Mouse (Mus musculus) testis, postnatal 14 days (tissue): ENCODE results near the gene Il2rb.

ENCODE experiments used
- DNase-seq: peaks from one replicate; pipeline ENCODE4 v3.0.0; 2021; ENCODE audit warnings: low spot score

Gene Il2rb

GRCm38 (mm10) chr15:78447746-78448535, 47.1 kb downstream of the Il2rb start:
- DNase-seq, result peak; percentile 89

- no peak for DNase-seq
Observed at GRCm38 (mm10) chr15:78447121-78447520, 48.0 kb downstream of the Il2rb start.

- no peak for DNase-seq
Observed at GRCm38 (mm10) chr15:78443857-78444256, 51.2 kb downstream of the Il2rb start.

GRCm38 (mm10) chr15:78442231-78442630, 52.8 kb downstream of the Il2rb start:
- no peak for DNase-seq

- DNase-seq, result no peak
Observed at GRCm38 (mm10) chr15:78438973-78439372, 56.1 kb downstream of the Il2rb start.

GRCm38 (mm10) chr15:78438505-78438904, 56.6 kb downstream of the Il2rb start:
- no peak for DNase-seq

- DNase-seq, result no peak
Observed at GRCm38 (mm10) chr15:78438018-78438394, 57.1 kb downstream of the Il2rb start.

- peak; percentile 84 for DNase-seq
Observed at GRCm38 (mm10) chr15:78437237-78438017, 57.6 kb downstream of the Il2rb start.

- DNase-seq, result peak; percentile 90
Observed at GRCm38 (mm10) chr15:78436380-78437192, 58.5 kb downstream of the Il2rb start.

- no peak for DNase-seq
Observed at GRCm38 (mm10) chr15:78435681-78436080, 59.4 kb downstream of the Il2rb start.

- DNase-seq, result no peak
Observed at GRCm38 (mm10) chr15:78434896-78435520, 60.1 kb downstream of the Il2rb start.

- DNase-seq, result no peak
Observed at GRCm38 (mm10) chr15:78431541-78432121, 63.4 kb downstream of the Il2rb start.

GRCm38 (mm10) chr15:78430874-78431273, 64.2 kb downstream of the Il2rb start:
- DNase-seq, result no peak

- no peak for DNase-seq
Observed at GRCm38 (mm10) chr15:78429871-78430622, 65.0 kb downstream of the Il2rb start.
